Mouse (Mus musculus) kidney, postnatal 0 days (tissue): ENCODE measurements around the gene Zfhx3. TPM values are rescaled to one million over a fixed set of nuclear protein-coding genes. Genes with fewer than 3 reads are reported as not detected.

Source experiments
- ATAC-seq: fragments of 200-750 bp; cut with Nextera tagmentation; replicated peaks from 2 replicates; pipeline ENCODE4 v1.8.0; 2017; ENCODE audit warnings: low read depth, moderate number of reproducible peaks, moderate TSS enrichment, moderate library complexity; ENCODE audit not compliant: low FRiP score
- DNase-seq: peaks from one replicate; pipeline ENCODE4 v3.0.0-alpha.2; 2016; ENCODE audit warnings: low spot score
- H3K27ac ChIP-seq: fragments of 300-500 bp; sonication (generic); 2 replicates; pipeline ENCODE4 v1.5.1; 2014; ENCODE audit warnings: mild to moderate bottlenecking
- H3K27me3 ChIP-seq: fragments of 300-500 bp; sonication (generic); 2 replicates; pipeline ENCODE4 v1.6.1; 2014; ENCODE audit warnings: low read length, mixed read lengths; ENCODE audit not compliant: insufficient read depth
- H3K36me3 ChIP-seq: fragments of 300-500 bp; sonication (generic); 2 replicates; pipeline ENCODE4 v1.6.1; 2014; ENCODE audit warnings: low read length, mixed read lengths; ENCODE audit not compliant: insufficient read depth
- H3K4me1 ChIP-seq: fragments of 300-500 bp; sonication (generic); replicated peaks from 2 replicates; pipeline ENCODE4 v1.6.1; 2014; ENCODE audit warnings: antibody characterized with exemption, low read length, mixed read lengths; ENCODE audit not compliant: insufficient read depth
- H3K4me2 ChIP-seq: fragments of 300-500 bp; sonication (generic); 2 replicates; pipeline ENCODE4 v1.6.1; 2014; ENCODE audit warnings: mild to moderate bottlenecking, low read length, moderate library complexity, mixed read lengths
- H3K4me3 ChIP-seq: fragments of 300-500 bp; sonication (generic); replicated peaks from 2 replicates; pipeline ENCODE4 v1.5.1; 2014; ENCODE audit warnings: low read depth, low read length
- H3K9ac ChIP-seq: fragments of 300-500 bp; sonication (generic); 2 replicates; pipeline ENCODE4 v1.6.1; 2014; ENCODE audit warnings: low read depth, low read length
- H3K9me3 ChIP-seq: fragments of 300-500 bp; sonication (generic); replicated peaks from 2 replicates; pipeline ENCODE4 v1.6.1; 2016; ENCODE audit warnings: low read length, inconsistent platforms, mixed read lengths
- CTCF ChIP-seq: IDR thresholded peaks from 2 replicates; pipeline ENCODE4 v1.5.1; 2016; ENCODE audit warnings: antibody characterized with exemption, low read depth, mild to moderate bottlenecking, moderate library complexity
- WGBS: fragments of 180-500 bp; shearing (Covaris S2); extraction: QIAGEN DNeasy Blood & Tissue Kit; methylation state at CpG from one replicate; pipeline ENCODE4 v1.1.7; 2014; 5-methylcytosine and 5-hydroxymethylcytosine counted together
- polyA plus RNA-seq: library from polyadenylated mRNA; unstranded; fragments of >200 nt; fragmentation: Nextera tagmentation; extraction: Ambion mirVana; gene quantifications from 2 replicates; pipeline ENCODE4 v1.2.1, GENCODE M21; 2015

Gene Zfhx3
- polyA plus RNA-seq, 1 experiment from 2014 or later: 5.0 TPM

- no peaks in the 10 kb centered on the region for H3K27me3 ChIP-seq
- H3K4me2 ChIP-seq: 0 out of 2 replicates have a peak overlapping the region, but pooled peaks have one; percentile 14
- no peak for TF ChIP-seq CTCF
- H3K9me3 ChIP-seq: no peaks in the 10 kb centered on the region
- no peak overlapping the region for H3K4me3 ChIP-seq
- 0 out of 2 replicates have a peak, but pooled peaks have one; percentile 29 for ATAC-seq
- no peak for DNase-seq
- no peak overlapping the region for H3K27ac ChIP-seq
- H3K36me3 ChIP-seq: no peaks in the 10 kb centered on the region
- no peaks in the 10 kb centered on the region for H3K4me1 ChIP-seq
- H3K9ac ChIP-seq: no peak overlapping the region
- 37% methylated on average over 8 of the region's 8 CpGs for WGBS
Measured at GRCm38 (mm10) chr8:108450847-108451246, 508.4 kb downstream of the Zfhx3 start.

DNA sequence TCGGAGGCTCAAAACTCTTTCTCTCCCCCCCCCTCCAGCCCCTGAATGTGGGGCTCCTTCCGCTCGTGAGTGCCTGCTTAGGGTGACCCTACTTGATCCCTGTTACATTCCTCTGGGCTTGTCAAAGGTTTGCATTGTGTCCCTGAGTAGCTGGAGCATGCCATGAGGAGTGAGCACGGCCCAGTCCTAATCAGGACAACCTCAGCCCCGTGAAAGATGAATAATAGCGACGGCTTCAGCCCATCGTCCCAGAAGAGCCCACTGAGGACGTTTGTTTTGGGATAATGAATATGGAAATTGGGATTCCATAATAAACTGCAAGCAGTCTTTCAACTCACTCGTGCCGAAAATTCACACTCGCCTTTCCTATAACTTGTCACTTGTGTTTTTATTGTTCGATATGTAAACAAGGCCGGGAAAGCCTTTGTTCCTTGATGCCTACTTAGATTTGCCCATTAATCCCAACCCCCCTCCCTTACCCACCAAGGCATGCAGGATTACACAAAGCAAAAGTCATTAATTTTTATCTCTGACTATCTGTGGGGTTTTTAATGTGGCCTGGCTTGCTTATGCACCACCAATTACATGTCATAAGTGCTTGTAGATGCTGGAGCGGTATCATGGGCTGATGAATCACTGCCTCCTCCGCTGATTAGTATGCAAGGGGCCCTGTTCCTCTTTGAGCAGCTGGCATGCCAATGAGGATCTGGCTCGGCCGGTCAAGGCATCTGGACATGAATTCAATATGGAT lies 512.3 kb downstream of the Zfhx3 start:
- no peak for ATAC-seq
- H3K27ac ChIP-seq: no peak overlapping the region
- no peaks in the 10 kb centered on the region for H3K36me3 ChIP-seq
- 62% methylated on average over 18 of the region's 18 CpGs for WGBS
- no peak overlapping the region for H3K4me3 ChIP-seq
- no peaks in the 10 kb centered on the region for H3K4me1 ChIP-seq
- TF ChIP-seq CTCF: no peak
- no peak overlapping the region for H3K4me2 ChIP-seq
- H3K9me3 ChIP-seq: 0 out of 2 replicates have a peak, but pooled peaks cover 3% of the 10 kb centered on the region
- no peaks in the 10 kb centered on the region for H3K27me3 ChIP-seq
- no peak overlapping the region for H3K9ac ChIP-seq
- DNase-seq: no peak

- Histone ChIP-seq H3K36me3 (no peaks in the 10 kb centered on the region), H3K9me3 (no peaks in the 10 kb centered on the region)
- WGBS: 72% methylated on average over 6 of the region's 6 CpGs
Measured at GRCm38 (mm10) chr8:108466653-108467052, 524.2 kb downstream of the Zfhx3 start.

DNA sequence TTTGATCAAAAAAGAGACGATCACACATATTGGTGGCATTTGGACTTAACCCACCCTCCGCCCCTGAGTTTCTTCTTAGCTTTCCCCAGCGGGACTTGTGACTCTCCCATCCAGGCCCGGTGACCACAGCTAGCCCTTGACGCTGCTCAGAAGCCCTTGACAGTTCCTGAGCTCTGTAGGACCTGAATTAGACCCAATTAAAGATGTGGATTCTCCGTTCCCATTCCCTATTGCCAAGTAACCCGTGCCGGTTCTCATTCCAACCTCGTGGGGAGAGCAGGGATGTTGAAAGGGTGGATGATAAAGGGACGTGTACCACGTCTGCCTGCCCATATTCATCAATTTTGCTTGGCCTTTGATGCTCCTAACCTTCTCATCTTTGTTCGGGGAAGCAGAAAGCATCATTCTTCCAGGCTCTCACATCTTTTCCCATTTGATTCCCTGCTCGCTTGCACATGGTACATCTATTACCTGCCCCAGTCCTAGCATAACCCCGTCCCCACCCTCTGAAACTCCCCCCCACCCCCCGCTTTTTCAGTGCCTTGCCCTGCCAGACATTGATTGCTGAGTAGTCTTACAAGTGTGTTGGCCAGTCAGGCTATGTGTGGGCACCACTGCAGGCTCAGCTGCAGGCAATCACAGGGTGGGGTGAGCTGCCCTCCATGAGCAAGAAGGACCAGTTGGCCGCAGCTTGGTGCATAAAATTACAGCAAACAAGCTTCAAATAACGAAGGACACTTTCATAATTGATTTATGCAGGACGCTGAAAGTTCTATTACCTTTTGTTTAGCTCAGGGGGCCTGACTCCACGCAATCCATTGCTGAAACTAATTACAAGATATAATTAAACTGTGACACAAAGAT lies 525.0 kb downstream of the Zfhx3 start:
- no peak overlapping the region for H3K9ac ChIP-seq
- H3K4me2 ChIP-seq: no peak overlapping the region
- H3K4me1 ChIP-seq: no peaks in the 10 kb centered on the region
- H3K27ac ChIP-seq: no peak overlapping the region
- TF ChIP-seq CTCF: no peak
- ATAC-seq (no peak), DNase-seq (no peak)
- H3K4me3 ChIP-seq: no peak overlapping the region
- H3K27me3 ChIP-seq: no peaks in the 10 kb centered on the region
- no peaks in the 10 kb centered on the region for H3K9me3 ChIP-seq
- WGBS: 78% methylated on average over 19 of the region's 19 CpGs
- H3K36me3 ChIP-seq: no peaks in the 10 kb centered on the region

More at GRCm38 (mm10) chr8:108466653-108467052, 524.2 kb downstream of the Zfhx3 start:
- Histone ChIP-seq H3K9ac (no peak overlapping the region), H3K4me3 (no peak overlapping the region), H3K27me3 (no peaks in the 10 kb centered on the region), H3K27ac (no peak overlapping the region), H3K4me1 (no peaks in the 10 kb centered on the region), H3K4me2 (no peak overlapping the region)
- DNase-seq (no peak), ATAC-seq (no peak)
- TF ChIP-seq CTCF: no peak

DNA sequence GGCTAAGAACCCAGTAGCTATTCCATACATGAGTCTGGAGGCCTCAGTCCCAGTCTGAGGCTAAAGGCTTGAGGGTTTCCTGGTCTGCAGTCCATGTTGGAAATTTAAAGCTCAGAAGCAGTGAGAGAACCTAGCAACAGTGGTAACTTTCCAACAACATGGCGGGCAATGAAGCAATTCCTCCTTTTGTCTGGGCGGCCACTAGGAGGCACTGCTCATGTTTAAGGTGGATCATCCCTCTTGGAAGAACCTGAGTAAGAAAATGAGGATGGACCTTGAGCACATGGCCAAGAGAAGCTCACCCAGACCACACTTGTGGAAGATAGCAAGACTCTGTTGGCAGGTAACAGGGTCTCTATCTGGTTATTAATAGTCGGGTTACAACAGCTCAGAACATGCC lies 527.8 kb downstream of the Zfhx3 start:
- H3K27me3 ChIP-seq: no peaks in the 10 kb centered on the region
- TF ChIP-seq CTCF: peak; percentile 22; the same call in 1 of the 2 replicates

GRCm38 (mm10) chr8:108474556-108474955 lies 532.1 kb downstream of the Zfhx3 start:
- no peak overlapping the region for H3K27ac ChIP-seq
- H3K9me3 ChIP-seq: no peaks in the 10 kb centered on the region
- whole genome bisulfite sequencing: 82% methylated on average over 10 of the region's 10 CpGs
- DNase-seq (no peak), ATAC-seq (no peak)
- H3K36me3 ChIP-seq: no peaks in the 10 kb centered on the region
- H3K4me1 ChIP-seq: no peaks in the 10 kb centered on the region
- no peak for TF ChIP-seq CTCF
- H3K9ac ChIP-seq: no peak overlapping the region
- no peaks in the 10 kb centered on the region for H3K27me3 ChIP-seq
- no peak overlapping the region for H3K4me3 ChIP-seq
- H3K4me2 ChIP-seq: no peak overlapping the region

More for the DNA sequence above, 527.8 kb downstream of the Zfhx3 start:
- 98% methylated on average over 3 of the region's 3 CpGs for WGBS
- ATAC-seq (no peak), DNase-seq (no peak)
- Histone ChIP-seq H3K27ac (no peak overlapping the region), H3K4me2 (no peak overlapping the region), H3K9me3 (no peaks in the 10 kb centered on the region), H3K4me3 (no peak overlapping the region), H3K36me3 (no peaks in the 10 kb centered on the region), H3K9ac (no peak overlapping the region), H3K4me1 (no peaks in the 10 kb centered on the region)
